ENCODE assay signal across 11 mouse cellular contexts in the genomic region with DNA sequence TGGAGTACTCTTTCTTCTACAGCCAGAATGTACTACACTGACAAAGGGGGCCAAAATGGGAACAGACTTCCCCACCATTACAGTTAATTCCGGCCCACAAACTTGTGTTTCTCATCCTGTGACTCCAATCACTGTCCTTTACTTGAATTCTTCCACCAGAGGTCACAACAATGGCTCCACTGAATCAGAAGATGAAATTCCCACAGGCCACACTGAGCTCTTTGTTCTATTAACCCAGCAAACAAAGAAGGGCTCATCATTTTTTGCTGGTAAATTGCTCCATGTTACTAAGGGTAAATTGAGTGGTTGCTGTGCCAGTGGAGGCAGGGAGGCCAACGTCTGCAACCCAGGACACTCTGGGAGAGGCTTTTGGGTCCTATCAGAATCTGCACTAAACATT. TPM values are rescaled to one million over a fixed set of nuclear protein-coding genes. Genes with fewer than 3 reads are reported as not detected.
DNase-seq lines count a peak whose midpoint lies in the region; ATAC-seq and TF ChIP-seq lines count a peak whose summit lies in the region.
"Had no signal": no experiment of that assay in that cellular context is flagged by ENCODE, and none has a peak within 500 bp of the region (broad histone marks: within the 10 kb centered on the region; RNA-seq: fewer than 3 reads in every experiment).

No protein-coding gene starts in this region.

- DNase-seq in frontal cortex, postnatal 36 days (ENCODE audit: low spot score in 2 of 2): no peak
- peak; percentile 14 for DNase-seq in layer of hippocampus, adult 9-11 months
- DNase-seq in layer of hippocampus, adult 8-10 months (ENCODE audit: low spot score in 2 of 2): no peak
- DNase-seq in brain, embryonic 14.5 days (ENCODE audit: low read depth): peak; percentile 37
- DNase-seq in mesoderm, embryonic 11.5 days (ENCODE audit: low read depth, low spot score): peak; percentile 51
- no peak for DNase-seq in cerebellum, adult 11 months
- DNase-seq in gastrocnemius, postnatal 4 days (ENCODE audit: low spot score in 2 of 2): no peak
- DNase-seq: cerebellum, adult 18-20 months; thymus, postnatal 14 days had no signal

- TF ChIP-seq POLR2A in brain, embryonic 14.5 days (IDR thresholded peaks at IDR 0.05; ENCODE audit: borderline replicate concordance, extremely low read depth, insufficient read depth, insufficient read length, poor library complexity, severe bottlenecking): no peak

- ATAC-seq in frontal cortex, adult (ENCODE audit: low TSS enrichment): peak; percentile 25; the same call in 1 of the 2 replicates
- ATAC-seq: liver, embryonic 12.5 days had no signal

- no peak for TF ChIP-seq CTCF in brain, embryonic 14.5 days (IDR thresholded peaks at IDR 0.05; ENCODE audit: borderline replicate concordance, extremely low read depth, insufficient read depth, insufficient read length)

RNA-seq across cellular contexts. Expression of a gene that starts 27.9 kb away (rescaled TPM):
- total RNA-seq in layer of hippocampus, adult 8-10 months (2022): 10 to 100 TPM; 55.3 to 62.4 (median 60.2) TPM
- polyA plus RNA-seq in brain, embryonic 14.5 days (2012; rRNA removed): 88.2 and 90.0 TPM in 2 replicates
- total RNA-seq in gastrocnemius, postnatal 4 days (2021): 10 to 100 TPM; 29.8 to 30.1 TPM

RNA-seq across cellular contexts. Expression of a gene that starts 32.8 kb away (rescaled TPM):
- 10 to 100 TPM; 16.5 to 23.1 (median 18.1) TPM for total RNA-seq in layer of hippocampus, adult 8-10 months (2022)
- 11.2 TPM in 2 replicates for polyA plus RNA-seq in brain, embryonic 14.5 days (2012; rRNA removed)
- total RNA-seq in gastrocnemius, postnatal 4 days (2021): 10 to 100 TPM; 16.1 to 16.9 TPM

RNA-seq across cellular contexts. Expression of a gene that starts 56.3 kb away (rescaled TPM):
- 10 to 100 TPM in 1 of 4 experiments, 1 to 10 TPM in 3; 6.2 to 10.8 (median 7.4) TPM for total RNA-seq in layer of hippocampus, adult 8-10 months (2022)
- 6.5 and 8.5 TPM in 2 replicates for polyA plus RNA-seq in brain, embryonic 14.5 days (2012; rRNA removed)
- total RNA-seq in gastrocnemius, postnatal 4 days (2021): 10 to 100 TPM; 11.8 to 15.8 TPM

Comparison
In these comparisons a context has a peak if more than half of its experiments do, and no peak if none do; other contexts are left out.
1. DNase-seq: peak in layer of hippocampus, adult 9-11 months (single experiment), brain, embryonic 14.5 days (single experiment) and mesoderm, embryonic 11.5 days (single experiment); none in frontal cortex, postnatal 36 days (0 of 2), layer of hippocampus, adult 8-10 months (0 of 2), cerebellum, adult 11 months (single experiment) and gastrocnemius, postnatal 4 days (0 of 2).